Comparison of ENCODE assay signal across 11 mouse cellular contexts in genomic region chr13:53099771-53100682, GRCm38 (mm10).
DNase-seq lines count a peak whose midpoint lies in the region; ATAC-seq and TF ChIP-seq lines count a peak whose summit lies in the region.
"Had no signal": no experiment of that assay in that cellular context is flagged by ENCODE, and none has a peak within 500 bp of the region (broad histone marks: within the 10 kb centered on the region; RNA-seq: fewer than 3 reads in every experiment).

No protein-coding gene starts in this region.

- no peaks in the 10 kb centered on the region for H3K9me3 ChIP-seq in embryonic facial prominence, embryonic 15.5 days (replicated peaks)
- no peaks in the 10 kb centered on the region for H3K9me3 ChIP-seq in midbrain, embryonic 13.5 days
- H3K9me3 ChIP-seq: embryonic facial prominence, embryonic 13.5 days; liver, embryonic 15.5 days had no signal

- no peak for ATAC-seq in embryonic facial prominence, embryonic 15.5 days (ENCODE audit: insufficient number of reproducible peaks, low FRiP score, low TSS enrichment, low read depth)
- ATAC-seq in midbrain, embryonic 13.5 days: peak; percentile 65

- H3K4me3 ChIP-seq in left cerebral cortex, adult 2 months: no peak overlapping the region
- no peak overlapping the region for H3K4me3 ChIP-seq in embryonic facial prominence, embryonic 15.5 days (replicated peaks)
- H3K4me3 ChIP-seq in midbrain, embryonic 13.5 days (replicated peaks): no peak overlapping the region
- H3K4me3 ChIP-seq: embryonic facial prominence, embryonic 13.5 days; liver, embryonic 15.5 days had no signal

- DNase-seq in adrenal gland, postnatal 10 days: peak; percentile 41
- DNase-seq in adrenal gland, adult 18-20 months (ENCODE audit: low spot score in 2 of 2): no peak
- no peak for DNase-seq in left cerebral cortex, adult 2 months (ENCODE audit: extremely low spot score in 1 of 2, low spot score in 2 of 2)
- no peak for DNase-seq in left cerebral cortex, postnatal 4 days
- no peak for DNase-seq in thymus, adult 18-20 months
- no peak for DNase-seq in left cerebral cortex, postnatal 14 days (ENCODE audit: low spot score in 2 of 2)
- DNase-seq: kidney, adult 9 months had no signal

- WGBS in embryonic facial prominence, embryonic 15.5 days: 48% methylated on average over 17 of the region's 17 CpGs
- 36% methylated on average over 17 of the region's 17 CpGs for WGBS in midbrain, embryonic 13.5 days

- peak; percentile 38 for TF ChIP-seq CTCF in left cerebral cortex, adult 2 months (IDR thresholded peaks at IDR 0.05)

- 0 out of 2 replicates have a peak, but pooled peaks cover 3% of the 10 kb centered on the region for H3K4me1 ChIP-seq in embryonic facial prominence, embryonic 15.5 days
- H3K4me1 ChIP-seq in midbrain, embryonic 13.5 days (replicated peaks): peaks cover 8% of the 10 kb centered on the region
- H3K4me1 ChIP-seq: liver, embryonic 15.5 days had no signal

- intact Hi-C loops in left cerebral cortex, adult 2 months (cut with DNase I): loop anchor here (10.0 kb wide), 1 partner anchor 265 kb away; no protein-coding TSS in a partner anchor
- intact Hi-C loops in left cerebral cortex, postnatal 4 days (cut with DNase I): loop anchor here (5.0 kb wide), 1 partner anchor 118 kb away; the partner anchor contains the start of gene Nfil3
- intact Hi-C loops in left cerebral cortex, postnatal 14 days (cut with DNase I): loop anchor here (5.0 to 10.0 kb wide), 3 partner anchors 118 to 845 kb away; partner anchors contain the start of gene Nfil3

- no peak overlapping the region for H3K9ac ChIP-seq in embryonic facial prominence, embryonic 15.5 days
- H3K9ac ChIP-seq in midbrain, embryonic 13.5 days (replicated peaks): no peak overlapping the region
- H3K9ac ChIP-seq: embryonic facial prominence, embryonic 13.5 days; liver, embryonic 15.5 days had no signal

- peaks cover 3% of the 10 kb centered on the region; the same call in 1 of the 2 replicates for H3K27me3 ChIP-seq in embryonic facial prominence, embryonic 15.5 days
- peaks cover 19% of the 10 kb centered on the region for H3K27me3 ChIP-seq in midbrain, embryonic 13.5 days
- H3K27me3 ChIP-seq: liver, embryonic 15.5 days had no signal

- H3K36me3 ChIP-seq in embryonic facial prominence, embryonic 15.5 days: no peaks in the 10 kb centered on the region
- H3K36me3 ChIP-seq in midbrain, embryonic 13.5 days: no peaks in the 10 kb centered on the region
- H3K36me3 ChIP-seq: embryonic facial prominence, embryonic 13.5 days; liver, embryonic 15.5 days had no signal

- H3K4me2 ChIP-seq in embryonic facial prominence, embryonic 15.5 days (replicated peaks): no peak overlapping the region
- no peak overlapping the region for H3K4me2 ChIP-seq in midbrain, embryonic 13.5 days (replicated peaks)
- H3K4me2 ChIP-seq: embryonic facial prominence, embryonic 13.5 days; liver, embryonic 15.5 days had no signal

- H3K27ac ChIP-seq in left cerebral cortex, adult 2 months: no peak overlapping the region
- H3K27ac ChIP-seq in embryonic facial prominence, embryonic 15.5 days (replicated peaks): peak overlapping the region; percentile 34; the same call in 1 of the 2 replicates
- no peak overlapping the region for H3K27ac ChIP-seq in midbrain, embryonic 13.5 days
- H3K27ac ChIP-seq: embryonic facial prominence, embryonic 13.5 days; liver, embryonic 15.5 days had no signal
